Mouse (Mus musculus) embryonic fibroblast, embryonic 13.5 days (primary cell): ENCODE measurements at regions not wholly inside any gene's neighbourhood (a gene's known extent, or its start where the extent isn't known, plus 50 kb on each side); places are given as distances from the start of the nearest gene placed in this dataset.

Experiments
- CTCF ChIP-seq: IDR thresholded peaks from 2 replicates; pipeline ENCODE4 v1.5.1; 2011; ENCODE audit warnings: mild to moderate bottlenecking, control low read depth, low read length, moderate library complexity, borderline replicate concordance; ENCODE audit not compliant: insufficient read depth
- POLR2A ChIP-seq: IDR thresholded peaks from 2 replicates; pipeline ENCODE4 v1.6.1; 2011; ENCODE audit warnings: low read depth, mild to moderate bottlenecking, control low read depth, low read length, moderate library complexity

- TF ChIP-seq CTCF (no peak), POLR2A (no peak)
Observed at GRCm38 (mm10) chr2:74956129-74956450, 130.5 kb downstream of the Mtx2 start.
